Comparison of ENCODE assay signal across 12 mouse cellular contexts in genomic region chr2:156263204-156263893, GRCm38 (mm10).
"Had no signal": no experiment of that assay in that cellular context is flagged by ENCODE, and none has a peak within 500 bp of the region (broad histone marks: within the 10 kb centered on the region; RNA-seq: fewer than 3 reads in every experiment).

No protein-coding gene starts in this region.

- ATAC-seq: liver, postnatal 0 days; midbrain, embryonic 15.5 days had no signal

- H3K9ac ChIP-seq: limb, embryonic 12.5 days; liver, embryonic 13.5 days; liver, postnatal 0 days; midbrain, embryonic 15.5 days; neural tube, embryonic 12.5 days had no signal

- H3K4me2 ChIP-seq: limb, embryonic 12.5 days; liver, embryonic 13.5 days; midbrain, embryonic 11.5 days; midbrain, embryonic 15.5 days; neural tube, embryonic 12.5 days had no signal

- H3K27me3 ChIP-seq: limb, embryonic 12.5 days; liver, embryonic 13.5 days; midbrain, embryonic 15.5 days; neural tube, embryonic 12.5 days had no signal

- H3K27ac ChIP-seq: limb, embryonic 12.5 days; liver, embryonic 13.5 days; midbrain, embryonic 15.5 days; neural tube, embryonic 12.5 days; stomach, postnatal 0 days had no signal

- H3K4me1 ChIP-seq: limb, embryonic 12.5 days; midbrain, embryonic 15.5 days; neural tube, embryonic 12.5 days had no signal

- DNase-seq: kidney, adult 18-20 months; kidney, postnatal 25 days; layer of hippocampus, adult 9-11 months; layer of hippocampus, postnatal 36 days; liver; liver, embryonic 13.5 days; liver, postnatal 0 days had no signal

- H3K9me3 ChIP-seq: limb, embryonic 12.5 days; liver, embryonic 13.5 days; midbrain, embryonic 15.5 days; neural tube, embryonic 12.5 days had no signal

- H3K4me3 ChIP-seq: limb, embryonic 12.5 days; liver, embryonic 13.5 days; midbrain, embryonic 15.5 days; neural tube, embryonic 12.5 days had no signal
